Mouse (Mus musculus): ENCODE data around the gene Cyp2d10.
A peak's percentile ranks its signal among the peaks of the same experiment; 100 is the strongest.
"Not testable (repeated sequence)": the region's sequence is repeated elsewhere in the genome, so short reads cannot be mapped to it uniquely, and the experiment has no call there.

Gene Cyp2d10

GRCm38 (mm10) chr15:82406981-82407380 is at the start of gene Cyp2d10:
TSS of gene Cyp2d10 (minus strand) at chr15:82407195.
- no peak for DNase-seq (ENCODE audit: low spot score)

GRCm38 (mm10) chr15:82456086-82456790 is 49.2 kb upstream of the Cyp2d10 start:
- DNase-seq (ENCODE audit: low spot score) = not testable (repeated sequence)

- DNase-seq (ENCODE audit: low spot score) = not testable (repeated sequence)
Observed at GRCm38 (mm10) chr15:82453501-82453900, 46.5 kb upstream of the Cyp2d10 start.

- DNase-seq (ENCODE audit: low spot score) = not testable (repeated sequence)
Observed at GRCm38 (mm10) chr15:82452133-82452532, 45.1 kb upstream of the Cyp2d10 start.

- DNase-seq (ENCODE audit: low spot score) = not testable (repeated sequence)
Observed at GRCm38 (mm10) chr15:82450045-82450444, 43.0 kb upstream of the Cyp2d10 start.

- no peak for DNase-seq (ENCODE audit: low spot score)
Observed at GRCm38 (mm10) chr15:82445196-82445595, 38.2 kb upstream of the Cyp2d10 start.

- DNase-seq (ENCODE audit: low spot score) = no peak
Observed at GRCm38 (mm10) chr15:82443658-82444057, 36.7 kb upstream of the Cyp2d10 start.

GRCm38 (mm10) chr15:82437975-82438617 is 31.1 kb upstream of the Cyp2d10 start:
- DNase-seq (ENCODE audit: low spot score) = no peak

- DNase-seq (ENCODE audit: low spot score) = no peak
Observed at GRCm38 (mm10) chr15:82435606-82436005, 28.6 kb upstream of the Cyp2d10 start.

GRCm38 (mm10) chr15:82435011-82435410 is 28.0 kb upstream of the Cyp2d10 start:
- no peak for DNase-seq (ENCODE audit: low spot score)

GRCm38 (mm10) chr15:82434541-82434940 is 27.5 kb upstream of the Cyp2d10 start:
- no peak for DNase-seq (ENCODE audit: low spot score)

- DNase-seq (ENCODE audit: low spot score) = no peak
Observed at GRCm38 (mm10) chr15:82433621-82434020, 26.6 kb upstream of the Cyp2d10 start.

- DNase-seq (ENCODE audit: low spot score) = no peak
Observed at GRCm38 (mm10) chr15:82433137-82433536, 26.1 kb upstream of the Cyp2d10 start, which contains the start of gene Cyp2d9. TSS of gene Cyp2d9 (plus strand) at chr15:82433437.

GRCm38 (mm10) chr15:82423471-82423870 is 16.5 kb upstream of the Cyp2d10 start:
- no peak for DNase-seq (ENCODE audit: low spot score)

- no peak for DNase-seq (ENCODE audit: low spot score)
Observed at GRCm38 (mm10) chr15:82422935-82423334, 15.9 kb upstream of the Cyp2d10 start.

- DNase-seq (ENCODE audit: low spot score) = no peak
Observed at GRCm38 (mm10) chr15:82418616-82419015, 11.6 kb upstream of the Cyp2d10 start.

GRCm38 (mm10) chr15:82416797-82417789 is 10.1 kb upstream of the Cyp2d10 start:
- DNase-seq (ENCODE audit: low spot score) = peak; percentile 75

- DNase-seq (ENCODE audit: low spot score) = no peak
Observed at GRCm38 (mm10) chr15:82407536-82407935, 541 bp upstream of the Cyp2d10 start.

- DNase-seq (ENCODE audit: low spot score) = no peak
Observed at GRCm38 (mm10) chr15:82404163-82404562, 2.8 kb downstream of the Cyp2d10 start.

GRCm38 (mm10) chr15:82403606-82404005 is 3.4 kb downstream of the Cyp2d10 start:
- no peak for DNase-seq (ENCODE audit: low spot score)

GRCm38 (mm10) chr15:82402741-82403140 is 4.3 kb downstream of the Cyp2d10 start:
- no peak for DNase-seq (ENCODE audit: low spot score)

GRCm38 (mm10) chr15:82402106-82402505 is 4.9 kb downstream of the Cyp2d10 start:
- no peak for DNase-seq (ENCODE audit: low spot score)
